Mouse (Mus musculus): ENCODE results near the gene Spata48.

The Spata48 gene

DNA sequence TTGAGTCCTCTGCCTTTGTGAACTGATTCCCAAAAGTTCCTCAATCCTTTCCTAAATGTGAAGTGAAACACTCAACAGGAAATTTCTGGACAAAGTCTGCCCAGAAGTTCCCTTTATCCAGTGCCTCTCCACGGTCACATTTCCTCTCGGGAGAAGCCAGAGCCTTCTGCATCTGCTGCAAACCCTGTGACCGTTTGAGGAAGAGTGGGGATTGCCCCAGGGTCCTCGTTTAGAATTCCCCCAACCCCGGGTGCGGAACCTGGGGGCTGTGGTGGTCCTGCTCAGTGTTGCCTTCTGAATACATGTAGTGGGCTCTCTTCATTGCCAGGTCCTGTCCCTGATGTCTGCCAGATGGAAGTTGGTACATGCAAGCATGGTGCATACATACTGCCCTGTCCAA, 67.3 kb downstream of the Spata48 start:
- in situ Hi-C loops (cut with MboI; ENCODE audit: low sequenced_read_pairs): no loop called here

DNA sequence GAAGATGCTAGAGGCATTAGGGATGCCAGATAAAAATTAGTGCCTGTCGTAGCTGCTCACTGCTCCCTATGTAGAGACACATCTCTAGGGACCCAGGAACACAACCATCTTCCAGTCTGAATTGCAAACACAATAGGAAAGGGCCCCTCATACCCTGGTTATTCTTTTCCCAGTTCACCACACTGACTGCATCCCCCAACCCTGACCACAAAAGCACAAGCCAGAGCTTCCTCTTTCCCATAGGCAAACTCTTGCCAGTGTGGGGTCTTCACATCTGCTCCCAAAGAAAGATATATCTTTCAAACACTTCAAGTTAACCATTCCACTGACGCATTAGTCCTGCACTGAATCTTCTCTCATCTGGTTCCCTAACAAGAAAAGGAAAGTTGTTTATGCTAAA, 68.2 kb downstream of the Spata48 start:
- in situ Hi-C loops (cut with MboI; ENCODE audit: low sequenced_read_pairs): no loop called here

DNA sequence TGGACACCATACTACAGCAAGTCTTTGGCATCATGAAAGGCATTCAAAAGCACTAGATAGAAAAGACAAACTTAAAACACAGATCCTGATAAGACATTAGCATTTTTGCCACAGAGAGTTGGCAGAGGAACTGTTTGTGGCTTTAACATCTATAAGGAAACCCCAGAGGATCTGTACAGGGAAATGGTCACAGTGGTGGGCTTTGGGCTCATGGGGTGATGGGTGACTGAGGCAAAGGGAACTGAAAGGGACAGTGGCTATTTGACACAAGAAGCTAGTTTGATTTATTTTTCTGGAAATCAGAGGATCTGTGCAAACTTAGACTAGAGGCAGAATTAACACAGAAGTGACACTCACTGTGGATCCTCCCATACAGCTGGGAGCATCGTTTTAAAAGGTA, 74.4 kb downstream of the Spata48 start:
- in situ Hi-C loops (cut with MboI; ENCODE audit: low sequenced_read_pairs): no loop called here

DNA sequence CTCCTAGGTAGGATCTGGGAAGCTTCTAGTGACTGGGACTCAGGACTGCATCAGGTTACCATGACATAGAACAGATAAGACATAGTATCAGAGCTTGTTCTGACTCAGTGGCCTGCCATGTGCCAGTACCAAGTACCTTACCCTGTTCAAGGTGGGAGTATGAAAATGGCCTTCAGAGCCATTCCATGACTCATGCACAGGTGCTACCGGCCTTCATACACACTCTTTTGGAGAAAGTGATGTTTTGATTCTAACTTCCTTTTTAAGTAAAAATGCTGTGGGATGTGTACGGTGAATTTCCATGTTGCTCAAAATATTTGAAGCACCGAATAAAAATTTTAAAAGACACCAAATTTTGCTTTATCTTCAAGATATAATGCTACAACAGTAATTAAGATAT, 84.1 kb downstream of the Spata48 start:
- in situ Hi-C loops (cut with MboI; ENCODE audit: low sequenced_read_pairs): no loop called here

DNA sequence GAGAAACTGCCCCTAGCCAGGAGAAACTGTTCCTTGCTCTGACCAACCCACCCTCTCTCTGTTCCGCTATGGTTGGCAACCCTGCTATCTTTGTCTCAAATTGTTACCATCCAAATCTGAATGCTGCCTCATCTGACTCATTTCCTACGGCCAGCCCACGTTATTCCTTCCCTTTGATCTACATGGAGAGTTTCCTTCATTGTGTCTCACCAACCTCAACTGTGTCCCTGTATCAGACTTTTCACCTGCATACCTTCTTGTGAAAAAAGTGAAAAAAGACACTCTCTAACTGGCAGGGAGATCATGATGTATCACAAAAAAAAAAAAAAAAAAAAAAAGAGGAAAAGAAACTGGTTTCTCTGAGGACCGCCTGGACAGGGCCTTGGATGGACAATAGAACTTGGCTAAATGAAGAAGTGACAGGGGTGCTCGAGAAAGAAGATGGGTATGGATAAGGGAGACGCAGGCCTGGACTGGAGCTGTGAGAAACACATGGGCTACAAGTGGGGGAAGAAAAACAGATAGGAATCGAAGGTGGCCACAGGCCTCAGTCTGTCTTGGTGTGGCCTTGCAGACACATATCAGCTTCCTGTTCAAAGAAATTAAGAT, 85.1 kb downstream of the Spata48 start:
- in situ Hi-C loops (cut with MboI; ENCODE audit: low sequenced_read_pairs): no loop called here

DNA sequence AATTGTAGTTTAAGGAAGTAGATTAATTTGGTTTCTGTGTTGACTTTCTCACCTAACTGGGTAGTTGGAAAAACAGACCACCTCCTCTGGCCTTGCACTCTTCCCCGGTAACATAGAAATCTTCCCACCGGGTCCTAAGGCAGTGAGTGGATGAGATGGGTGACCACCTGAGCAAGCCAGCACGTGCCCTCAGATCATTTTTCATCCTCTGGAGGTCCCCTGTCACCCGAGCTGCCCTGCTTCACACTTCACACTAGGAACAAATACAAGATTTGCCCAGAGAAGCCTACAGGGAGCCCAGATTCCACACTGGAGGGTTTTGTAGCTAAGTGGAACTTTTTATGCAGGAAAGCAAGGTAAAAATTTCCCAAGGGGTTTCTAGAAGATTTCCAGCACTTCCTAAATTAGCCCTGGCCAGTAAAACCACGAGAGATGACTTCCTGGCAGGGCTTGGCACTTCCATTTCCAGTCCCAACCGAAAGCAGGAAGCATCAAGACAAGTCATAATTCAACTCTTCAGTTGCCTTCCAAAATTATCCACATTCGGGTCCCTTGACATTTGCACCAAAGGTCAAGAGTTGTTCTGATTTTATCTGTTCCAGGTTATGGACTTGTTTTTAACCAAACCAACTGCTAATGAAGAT, 85.8 kb downstream of the Spata48 start:
- in situ Hi-C loops (cut with MboI; ENCODE audit: low sequenced_read_pairs): no loop called here

DNA sequence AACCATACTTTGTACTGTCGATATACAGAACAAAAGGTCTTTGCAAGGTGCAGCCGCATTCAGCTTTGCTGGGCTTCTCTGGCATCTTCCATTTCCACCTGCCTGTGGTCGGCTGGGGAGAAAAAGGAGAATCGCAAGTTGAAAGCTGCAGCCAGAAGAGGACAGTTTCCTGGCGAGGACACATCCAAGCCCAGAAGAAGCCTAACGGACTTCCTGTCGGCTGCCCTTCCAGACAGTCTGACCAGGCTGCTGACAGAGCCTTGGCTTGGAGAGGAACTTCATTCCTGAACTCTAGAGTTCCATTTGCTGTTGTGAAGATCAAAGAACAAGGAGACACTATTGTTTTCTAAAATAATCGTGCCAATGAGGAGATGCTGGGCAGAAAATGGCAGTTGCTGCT, 93.7 kb downstream of the Spata48 start:
- in situ Hi-C loops (cut with MboI; ENCODE audit: low sequenced_read_pairs): no loop called here

DNA sequence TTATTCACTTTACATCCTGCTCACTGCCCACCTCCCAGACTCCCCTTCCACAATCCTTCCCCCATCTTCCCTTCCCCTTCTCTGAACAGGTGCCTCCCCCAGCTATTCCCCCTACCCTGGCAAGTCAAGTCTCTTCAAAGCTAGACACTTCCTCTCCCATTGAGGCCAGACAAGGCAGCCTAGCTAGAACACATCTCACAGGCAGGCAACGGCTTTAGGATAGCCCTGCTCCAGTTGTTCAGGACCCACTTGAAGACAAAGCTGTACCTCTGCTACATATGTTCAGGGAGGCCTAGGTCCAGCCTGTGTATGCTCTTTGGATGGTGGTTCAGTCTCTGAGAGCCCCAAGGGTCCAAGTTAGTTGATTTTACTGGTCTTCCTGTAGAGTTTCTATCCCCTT, 94.3 kb downstream of the Spata48 start:
- in situ Hi-C loops (cut with MboI; ENCODE audit: low sequenced_read_pairs): no loop called here

DNA sequence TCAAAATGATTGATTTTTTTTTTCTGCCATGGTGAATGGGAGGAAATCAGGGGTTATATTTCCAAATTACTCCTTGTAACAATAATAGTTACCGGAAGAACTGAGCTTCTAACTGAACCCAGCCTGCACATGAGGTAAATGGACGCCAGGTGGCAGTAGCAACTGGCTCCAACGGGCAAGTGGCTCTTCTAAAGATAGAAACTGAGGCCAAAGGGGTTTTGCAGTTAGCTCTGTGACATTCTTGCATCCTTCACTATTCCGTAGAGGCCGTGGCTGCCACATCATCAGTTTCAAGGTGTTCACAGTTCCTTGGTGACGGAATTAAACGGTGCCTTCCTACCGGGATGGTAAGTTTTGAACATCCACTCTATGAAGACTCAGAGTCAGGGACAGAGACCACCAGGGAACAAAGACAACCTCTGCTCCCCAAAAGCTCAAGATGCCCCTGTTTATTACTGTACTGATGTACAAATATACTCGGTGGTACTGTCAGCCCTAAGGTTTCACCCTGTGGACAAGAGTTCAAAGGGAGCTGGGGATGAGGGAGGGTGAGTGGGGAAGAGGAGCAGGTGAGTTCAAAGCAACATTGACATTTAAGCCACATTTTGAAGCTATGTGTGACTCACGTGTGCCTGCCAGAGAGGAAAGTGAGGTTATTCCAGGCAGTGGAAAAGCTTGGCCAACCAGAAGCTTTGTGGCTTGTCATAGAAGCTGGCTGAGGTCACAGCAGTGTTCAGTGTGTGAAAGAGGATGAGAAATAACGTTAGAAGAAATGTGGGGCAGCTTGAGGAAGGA, 95.5 kb downstream of the Spata48 start:
- in situ Hi-C loops (cut with MboI; ENCODE audit: low sequenced_read_pairs): no loop called here

DNA sequence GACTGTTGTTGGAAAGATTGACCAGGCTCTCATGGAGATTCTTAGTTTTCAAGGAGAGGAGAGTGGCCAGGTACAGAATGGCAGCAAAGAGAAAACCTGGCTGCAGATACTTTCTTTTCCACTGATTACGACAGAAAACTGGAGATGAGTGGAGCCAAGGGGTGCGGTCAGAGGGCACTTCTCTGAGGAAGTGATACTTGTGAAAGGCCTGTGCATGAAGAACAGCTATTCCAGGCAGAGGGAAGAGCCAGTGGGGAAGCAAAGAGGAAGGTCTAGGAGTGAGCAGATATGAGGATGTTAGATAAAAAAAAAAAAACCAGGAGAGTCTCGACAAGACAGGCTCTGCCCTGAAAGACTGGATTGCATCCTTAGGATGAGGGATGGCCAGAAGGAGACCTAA, 96.8 kb downstream of the Spata48 start:
- in situ Hi-C loops (cut with MboI; ENCODE audit: low sequenced_read_pairs): no loop called here

DNA sequence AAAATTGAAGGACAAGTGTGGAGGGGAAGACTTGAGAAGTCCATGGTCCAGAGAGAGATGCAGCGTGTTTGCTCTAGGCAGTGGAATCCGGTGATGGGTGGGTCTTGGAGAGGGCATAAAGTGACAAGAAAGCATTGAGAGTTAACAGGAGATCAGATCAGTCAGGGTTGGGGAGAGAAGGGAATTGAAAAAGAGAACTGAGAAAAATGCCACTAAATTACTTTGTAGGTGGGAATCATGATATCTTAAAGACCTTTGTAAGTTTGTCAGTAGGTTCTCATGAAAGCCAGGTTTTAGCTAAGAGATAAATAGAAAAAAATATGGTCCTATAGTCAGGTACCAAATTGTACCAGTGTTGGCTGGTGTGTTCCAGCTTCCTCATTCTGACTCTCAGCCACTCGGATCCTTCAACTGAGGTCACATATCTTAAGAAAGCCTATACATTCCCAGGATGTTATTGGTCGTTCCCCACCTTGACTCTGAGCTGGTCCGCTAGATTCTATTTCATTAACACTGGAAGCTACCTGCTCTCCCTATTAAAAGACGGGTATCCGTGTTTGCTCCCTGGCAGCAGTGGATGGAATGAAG, 97.3 kb downstream of the Spata48 start:
- in situ Hi-C loops (cut with MboI; ENCODE audit: low sequenced_read_pairs): no loop called here

DNA sequence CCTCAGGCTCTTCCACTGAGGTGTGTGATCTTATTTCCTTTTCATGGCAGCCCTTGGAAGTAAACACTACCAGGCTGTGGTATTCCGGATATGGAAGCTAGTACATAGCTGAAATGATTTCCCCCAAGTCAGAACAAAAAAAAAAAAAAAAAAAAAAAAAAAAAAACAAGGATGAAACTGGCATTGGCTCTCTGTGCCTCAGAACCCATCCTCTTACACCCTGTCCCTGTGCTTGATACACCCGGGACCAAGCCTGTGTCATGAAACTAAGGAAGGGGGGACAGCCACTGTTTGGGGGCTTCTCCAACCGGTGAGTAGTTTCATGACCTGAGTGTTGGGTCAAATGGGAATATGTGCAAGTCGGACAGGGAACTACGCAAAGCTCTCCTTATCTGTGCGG, 99.2 kb downstream of the Spata48 start:
- in situ Hi-C loops (cut with MboI; ENCODE audit: low sequenced_read_pairs): no loop called here

DNA sequence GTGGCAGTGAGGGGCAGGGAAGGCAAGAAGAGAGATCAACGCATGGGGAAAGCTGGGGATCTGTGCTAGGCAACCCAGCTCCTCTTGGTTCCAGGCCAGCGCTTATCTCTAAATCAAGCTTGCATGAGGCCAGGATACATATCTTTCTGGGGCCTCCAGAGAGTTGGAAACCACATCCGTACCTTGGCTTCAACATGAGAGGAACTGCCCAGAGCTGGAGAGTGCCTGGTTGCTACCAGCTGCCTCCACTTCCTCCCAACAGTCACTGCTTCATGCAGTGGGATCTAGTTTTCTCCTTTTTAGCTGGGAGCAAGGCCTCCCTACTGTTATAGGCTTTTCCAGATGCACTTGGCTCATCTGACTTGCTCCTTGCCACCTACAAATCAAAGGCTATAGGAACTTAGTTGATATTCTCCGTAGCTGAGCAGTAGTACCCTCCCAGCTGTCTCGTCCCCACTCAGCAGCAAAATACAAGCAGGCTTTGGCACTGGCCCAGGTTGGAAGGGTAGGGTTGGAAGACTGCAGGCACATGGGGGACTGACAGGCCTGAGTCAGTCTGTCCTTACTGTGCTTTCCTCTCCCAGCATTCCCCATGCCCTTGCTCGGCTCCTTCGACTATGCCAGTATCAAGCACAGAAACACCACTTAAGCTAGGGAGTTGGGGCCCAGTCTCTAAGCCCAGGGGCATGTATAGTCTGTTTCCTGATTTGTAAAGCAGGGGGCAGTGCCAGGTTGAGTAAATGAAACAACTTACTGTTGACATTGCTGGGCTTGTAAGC, 102.6 kb downstream of the Spata48 start:
- in situ Hi-C loops (cut with MboI; ENCODE audit: low sequenced_read_pairs): no loop called here

Measured in CH12F3 (cell line).